Mouse (Mus musculus) testis, adult 2 months (tissue): ENCODE data around the gene Sept8.

Experiments
- CTCF ChIP-seq: fragments of 200-500 bp; IDR thresholded peaks from 2 replicates; pipeline ENCODE4 v1.5.1; 2012; ENCODE audit warnings: low read depth, mild to moderate bottlenecking, inconsistent platforms, low read length, moderate library complexity; ENCODE audit not compliant: control insufficient read depth, insufficient read depth, insufficient replicate concordance
- POLR2A ChIP-seq: fragments of 200-500 bp; IDR thresholded peaks from 2 replicates; pipeline ENCODE4 v1.6.1; 2012; ENCODE audit warnings: low read depth, mild to moderate bottlenecking, inconsistent platforms, low read length, moderate library complexity; ENCODE audit not compliant: control insufficient read depth

DNA sequence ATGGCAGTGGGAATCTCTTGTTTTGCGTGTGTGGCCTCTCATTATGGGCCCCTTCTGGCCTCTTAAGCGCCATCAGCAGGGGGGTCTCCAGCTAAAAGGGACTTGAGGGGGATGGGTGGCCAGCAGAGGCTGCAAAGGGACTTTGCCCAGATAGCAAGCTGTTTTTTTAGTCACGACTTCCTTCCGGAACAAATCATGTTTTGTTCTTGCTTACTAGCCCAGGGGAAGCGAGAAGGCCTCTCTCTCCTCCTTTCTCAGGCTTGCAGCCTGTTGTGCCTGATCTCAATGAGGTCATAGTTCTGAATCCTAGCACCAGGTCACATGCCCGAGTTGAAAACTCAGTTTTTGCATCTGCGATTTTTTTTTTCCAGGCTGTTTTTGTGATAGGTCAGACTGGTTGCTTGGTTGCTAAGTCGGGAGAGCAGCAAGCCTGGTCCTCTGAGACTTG, 27.1 kb upstream of the Sept8 start:
- TF ChIP-seq POLR2A: no peak
- no peak for TF ChIP-seq CTCF
